Mouse (Mus musculus) spleen, adult 2 months (tissue): ENCODE results near the gene Xk. TPM values are rescaled to one million over a fixed set of nuclear protein-coding genes. Genes with fewer than 3 reads are reported as not detected.
"Not testable (repeated sequence)": the region's sequence is repeated elsewhere in the genome, so short reads cannot be mapped to it uniquely, and the experiment has no call there.

Source experiments
- DNase-seq, 2 experiments: peaks; one replicate each; pipeline versions ENCODE4 v3.0.0 to v3.0.0-alpha.2; 2012 to 2021; ENCODE audit warnings: low spot score in 2 of 2, low read depth in 1 of 2
- H3K27ac ChIP-seq: fragments of 200-500 bp; 2 replicates; pipeline ENCODE4 v1.5.1; 2012; ENCODE audit warnings: low read length, inconsistent platforms; ENCODE audit not compliant: insufficient read depth
- H3K27me3 ChIP-seq: fragments of 200-500 bp; 2 replicates; pipeline ENCODE4 v1.6.1; 2012; ENCODE audit warnings: mild to moderate bottlenecking, moderate library complexity, low read length, inconsistent platforms; ENCODE audit not compliant: control insufficient read depth, insufficient read depth
- H3K36me3 ChIP-seq: fragments of 200-500 bp; 2 replicates; pipeline ENCODE4 v1.6.1; 2012; ENCODE audit warnings: mild to moderate bottlenecking, low read length, inconsistent platforms; ENCODE audit not compliant: control insufficient read depth, insufficient read depth
- H3K4me1 ChIP-seq: fragments of 200-500 bp; 2 replicates; pipeline ENCODE4 v1.6.1; 2011; ENCODE audit warnings: inconsistent platforms; ENCODE audit not compliant: control insufficient read depth, insufficient read depth, insufficient read length
- H3K4me3 ChIP-seq: fragments of 200-500 bp; 2 replicates; pipeline ENCODE4 v1.5.1; 2011; ENCODE audit warnings: mild to moderate bottlenecking, inconsistent platforms; ENCODE audit not compliant: insufficient read depth, insufficient read length; ENCODE audit errors: extremely low read depth
- CTCF ChIP-seq: fragments of 200-500 bp; IDR thresholded peaks from 2 replicates; pipeline ENCODE4 v1.5.1; 2011; ENCODE audit warnings: mild to moderate bottlenecking, inconsistent platforms; ENCODE audit not compliant: insufficient read depth, insufficient read length, insufficient replicate concordance; ENCODE audit errors: extremely low read depth
- POLR2A ChIP-seq: fragments of 200-500 bp; IDR thresholded peaks from 2 replicates; pipeline ENCODE4 v1.6.1; 2011; ENCODE audit warnings: low read depth, low read length, inconsistent platforms
- WGBS: fragments of 180-500 bp; shearing (Covaris S2); methylation state at CpG from one replicate; pipeline ENCODE4 v1.1.7; 2018; 5-methylcytosine and 5-hydroxymethylcytosine counted together
- polyA plus RNA-seq: library from polyadenylated mRNA; depleted of rRNA; stranded (reverse); fragments of >200 nt; gene quantifications from 2 replicates; pipeline ENCODE4 v1.2.3, GENCODE M21; 2012

Gene Xk
- polyA plus RNA-seq, 1 experiment = 2.2 TPM

DNA sequence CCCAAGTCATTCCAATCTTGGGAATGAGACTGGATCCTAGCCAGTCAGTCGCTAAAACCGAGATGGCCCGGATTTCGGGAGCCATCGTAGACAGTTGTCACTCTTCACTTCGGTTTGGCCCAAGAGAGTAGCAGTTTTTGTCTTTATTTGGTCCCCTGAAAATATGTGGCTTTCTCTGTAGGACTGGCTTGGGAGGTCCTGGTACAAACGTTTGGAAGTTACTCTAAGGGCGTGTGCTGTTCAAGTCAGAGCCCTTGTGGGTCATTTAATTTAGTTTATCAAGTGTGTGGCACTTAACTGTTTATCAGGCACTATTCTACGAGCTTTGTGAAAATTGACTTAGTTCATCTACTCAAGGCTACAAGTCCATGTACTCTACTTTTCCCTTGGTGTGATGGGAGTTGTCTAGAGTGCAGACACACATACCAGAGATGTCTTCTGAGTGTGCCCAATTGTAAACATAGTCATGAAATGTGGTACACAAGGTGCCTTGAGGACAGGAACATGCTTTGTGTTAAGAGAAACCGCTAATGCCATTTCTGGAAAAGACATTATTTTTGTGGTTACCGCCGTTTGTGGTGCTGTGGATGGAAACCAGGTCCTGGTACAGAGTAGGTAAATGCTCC is 934 bp downstream of the Xk start:
- TF ChIP-seq CTCF (no peak), POLR2A (no peak)
- no peak for DNase-seq
- 54% methylated on average over 12 of the region's 12 CpGs for WGBS
- Histone ChIP-seq H3K36me3 (no peaks in the 10 kb centered on the region), H3K4me3 (peak overlapping the region; percentile 68; the same call in 1 of the 2 replicates), H3K27ac (peak overlapping the region; percentile 74; the same call in 1 of the 2 replicates), H3K27me3 (no peaks in the 10 kb centered on the region), H3K4me1 (no peaks in the 10 kb centered on the region; the same call in 1 of the 2 replicates)

GRCm38 (mm10) chrX:9274321-9274720 is 1.8 kb downstream of the Xk start:
- no peaks in the 10 kb centered on the region for H3K36me3 ChIP-seq
- H3K27ac ChIP-seq = no peak overlapping the region
- no peaks in the 10 kb centered on the region for H3K27me3 ChIP-seq
- 70% methylated on average over 8 of the region's 8 CpGs for WGBS
- no peak for DNase-seq
- TF ChIP-seq POLR2A = no peak
- no peak for TF ChIP-seq CTCF
- no peak overlapping the region for H3K4me3 ChIP-seq
- H3K4me1 ChIP-seq = no peaks in the 10 kb centered on the region; the same call in 1 of the 2 replicates

GRCm38 (mm10) chrX:9283464-9283863 is 10.9 kb downstream of the Xk start, which contains the start of gene H2al1m:
H2al1m (plus strand) TSS chrX:9283764.
- DNase-seq, H3K36me3 ChIP-seq, H3K27me3 ChIP-seq, H3K27ac ChIP-seq, H3K4me1 ChIP-seq, H3K4me3 ChIP-seq: not testable (repeated sequence)
- no CpG with 5 or more reads among the region's 1 CpGs for WGBS

- DNase-seq, H3K4me1 ChIP-seq, H3K27ac ChIP-seq, H3K4me3 ChIP-seq, H3K36me3 ChIP-seq, H3K27me3 ChIP-seq: not testable (repeated sequence)
- 86% methylated on average over 4 of the region's 4 CpGs for WGBS
Measured at GRCm38 (mm10) chrX:9293140-9293829, 20.7 kb downstream of the Xk start.

DNA sequence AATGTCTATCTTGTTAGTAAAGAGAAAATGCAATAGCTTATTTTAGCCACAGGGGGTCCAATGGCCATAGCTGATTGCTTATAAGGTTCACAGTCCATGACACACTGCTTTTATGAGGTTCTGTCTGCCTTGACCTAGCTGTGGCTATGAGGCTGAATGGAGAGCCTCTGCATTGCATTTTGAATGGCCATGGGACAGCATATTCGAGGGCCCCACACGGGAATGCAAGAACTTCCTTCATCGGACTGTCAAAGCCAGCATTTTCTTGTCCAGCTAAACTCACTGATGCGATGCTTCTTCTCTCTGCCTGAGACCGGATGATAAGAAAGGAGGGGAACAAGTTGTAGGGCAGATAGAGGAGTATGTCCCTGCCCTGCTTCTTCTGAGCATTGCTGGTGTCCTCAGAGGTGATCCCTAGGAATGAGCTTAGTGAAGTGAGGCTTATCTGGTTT is 25.9 kb downstream of the Xk start:
- WGBS = 81% methylated on average over 5 of the region's 5 CpGs
- no peak for DNase-seq
- TF ChIP-seq POLR2A = no peak
- no peak for TF ChIP-seq CTCF
- no peaks in the 10 kb centered on the region for H3K27me3 ChIP-seq
- no peak overlapping the region for H3K27ac ChIP-seq
- H3K36me3 ChIP-seq = no peaks in the 10 kb centered on the region
- H3K4me1 ChIP-seq = no peaks in the 10 kb centered on the region
- H3K4me3 ChIP-seq = no peak overlapping the region

- TF ChIP-seq CTCF = no peak
- no peak for TF ChIP-seq POLR2A
- H3K4me1 ChIP-seq = no peaks in the 10 kb centered on the region
- H3K27ac ChIP-seq = no peak overlapping the region
- no peaks in the 10 kb centered on the region for H3K36me3 ChIP-seq
- no peak overlapping the region for H3K4me3 ChIP-seq
- no peak for DNase-seq
- H3K27me3 ChIP-seq = no peaks in the 10 kb centered on the region
- WGBS = 52% methylated on average over 5 of the region's 5 CpGs
Measured at GRCm38 (mm10) chrX:9302791-9303190, 30.2 kb downstream of the Xk start.

GRCm38 (mm10) chrX:9303455-9303854 is 30.9 kb downstream of the Xk start:
- H3K36me3 ChIP-seq = no peaks in the 10 kb centered on the region
- H3K4me3 ChIP-seq = no peak overlapping the region
- H3K4me1 ChIP-seq = no peaks in the 10 kb centered on the region
- H3K27ac ChIP-seq = no peak overlapping the region
- TF ChIP-seq CTCF = no peak
- no peak for TF ChIP-seq POLR2A
- no peak for DNase-seq
- no peaks in the 10 kb centered on the region for H3K27me3 ChIP-seq
- WGBS = 82% methylated on average over 1 of the region's 1 CpGs

GRCm38 (mm10) chrX:9316457-9316856 is 43.9 kb downstream of the Xk start:
- H3K4me3 ChIP-seq, DNase-seq, H3K27ac ChIP-seq, H3K36me3 ChIP-seq, H3K4me1 ChIP-seq, H3K27me3 ChIP-seq: not testable (repeated sequence)

DNA sequence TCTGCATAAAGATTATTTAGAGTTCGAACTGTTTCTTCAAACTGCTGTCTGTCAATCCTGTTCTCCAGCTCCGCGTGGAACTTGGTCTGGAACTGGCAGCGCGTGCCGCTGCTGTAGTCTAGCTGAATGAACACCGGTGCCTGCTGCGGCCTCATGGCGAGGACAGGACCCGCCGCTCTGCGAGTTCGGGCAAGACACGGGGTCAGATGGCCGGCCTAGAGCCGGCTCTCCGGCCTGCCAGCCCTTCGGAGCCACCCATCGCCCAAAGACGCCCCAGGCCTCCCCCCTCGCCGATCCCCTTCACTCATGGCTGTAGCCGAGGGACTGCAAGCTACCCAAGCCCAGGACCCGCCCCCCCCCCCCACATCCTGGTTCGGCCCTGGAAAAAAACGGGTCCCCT is 55.4 kb downstream of the Xk start:
- WGBS = 93% methylated on average over 26 of the region's 26 CpGs
- H3K4me1 ChIP-seq, H3K4me3 ChIP-seq: not testable (repeated sequence)

GRCm38 (mm10) chrX:9332366-9332962 is 59.9 kb downstream of the Xk start:
- H3K4me3 ChIP-seq, H3K27me3 ChIP-seq, H3K4me1 ChIP-seq, H3K27ac ChIP-seq, H3K36me3 ChIP-seq, DNase-seq: not testable (repeated sequence)
- 81% methylated on average over 12 of the region's 12 CpGs for WGBS

More for the DNA sequence above, 55.4 kb downstream of the Xk start:
- DNase-seq, H3K27ac ChIP-seq, H3K36me3 ChIP-seq, H3K27me3 ChIP-seq: not testable (repeated sequence)
